Mouse (Mus musculus) cerebellum, adult 2 months (tissue): ENCODE data around the gene Mcf2l.

Source experiments
- CTCF ChIP-seq: fragments of 200-500 bp; IDR thresholded peaks from 2 replicates; pipeline ENCODE4 v1.5.1; 2011; ENCODE audit warnings: low read depth, mild to moderate bottlenecking, control low read depth, low read length, moderate library complexity, borderline replicate concordance; ENCODE audit not compliant: insufficient read depth
- POLR2A ChIP-seq: fragments of 200-500 bp; IDR thresholded peaks from 2 replicates; pipeline ENCODE4 v1.6.1; 2011; ENCODE audit warnings: low read length, control low read depth, borderline replicate concordance; ENCODE audit not compliant: insufficient read depth

GRCm38 (mm10) chr8:13036346-13036812 lies 162.8 kb downstream of the Mcf2l start:
- TF ChIP-seq CTCF: no peak
- no peak for TF ChIP-seq POLR2A
